Mouse (Mus musculus): ENCODE measurements at regions not wholly inside any gene's neighbourhood (a gene's known extent, or its start where the extent isn't known, plus 50 kb on each side); places are given as distances from the start of the nearest gene placed in this dataset.

- DNase-seq (ENCODE audit: low spot score in 2 of 2), result peak; percentile 46 to 82
These were observed 402.2 kb upstream of the Smim15 start for GRCm38 (mm10) chr13:107641926-107642657.

- DNase-seq (ENCODE audit: low spot score in 2 of 2), result no peak
These were observed 404.6 kb upstream of the Smim15 start for GRCm38 (mm10) chr13:107639620-107640019.

- DNase-seq (ENCODE audit: low spot score in 2 of 2), result no peak
These were observed 407.0 kb upstream of the Smim15 start for GRCm38 (mm10) chr13:107637269-107637668.

GRCm38 (mm10) chr13:107635114-107635513 is 409.1 kb upstream of the Smim15 start:
- no peak for DNase-seq (ENCODE audit: low spot score in 2 of 2)

- DNase-seq (ENCODE audit: low spot score in 2 of 2), result no peak
These were observed 417.2 kb upstream of the Smim15 start for GRCm38 (mm10) chr13:107627073-107627472.

- DNase-seq (ENCODE audit: low spot score in 2 of 2), result no peak
These were observed 417.6 kb upstream of the Smim15 start for GRCm38 (mm10) chr13:107626670-107627069.

GRCm38 (mm10) chr13:107621337-107621736 is 422.9 kb upstream of the Smim15 start:
- no peak for DNase-seq (ENCODE audit: low spot score in 2 of 2)

- no peak for DNase-seq (ENCODE audit: low spot score in 2 of 2)
These were observed 423.4 kb upstream of the Smim15 start for GRCm38 (mm10) chr13:107620887-107621286.

GRCm38 (mm10) chr13:107620210-107620609 is 424.0 kb upstream of the Smim15 start:
- DNase-seq (ENCODE audit: low spot score in 2 of 2), result no peak

- no peak for DNase-seq (ENCODE audit: low spot score in 2 of 2)
These were observed 424.8 kb upstream of the Smim15 start for GRCm38 (mm10) chr13:107619430-107619927.

GRCm38 (mm10) chr13:107618796-107619429 is 425.3 kb upstream of the Smim15 start:
- no peak for DNase-seq (ENCODE audit: low spot score in 2 of 2)

- no peak for DNase-seq (ENCODE audit: low spot score in 2 of 2)
These were observed 425.9 kb upstream of the Smim15 start for GRCm38 (mm10) chr13:107618369-107618771.

GRCm38 (mm10) chr13:107617582-107617981 is 426.7 kb upstream of the Smim15 start:
- no peak for DNase-seq (ENCODE audit: low spot score in 2 of 2)

- DNase-seq (ENCODE audit: low spot score in 2 of 2), result no peak
These were observed 427.5 kb upstream of the Smim15 start for GRCm38 (mm10) chr13:107616775-107617174.

- no peak for DNase-seq (ENCODE audit: low spot score in 2 of 2)
These were observed 435.2 kb upstream of the Smim15 start for GRCm38 (mm10) chr13:107608996-107609503.

- DNase-seq (ENCODE audit: low spot score in 2 of 2), result no peak
These were observed 437.0 kb upstream of the Smim15 start for GRCm38 (mm10) chr13:107607294-107607693.

- DNase-seq (ENCODE audit: low spot score in 2 of 2), result no peak
These were observed 442.1 kb upstream of the Smim15 start for GRCm38 (mm10) chr13:107602149-107602548.

GRCm38 (mm10) chr13:107601132-107601439 is 443.2 kb upstream of the Smim15 start:
- no peak for DNase-seq (ENCODE audit: low spot score in 2 of 2)

GRCm38 (mm10) chr13:107600331-107601131 is 443.7 kb upstream of the Smim15 start:
- DNase-seq (ENCODE audit: low spot score in 2 of 2), result no peak

- DNase-seq (ENCODE audit: low spot score in 2 of 2), result no peak
These were observed 445.1 kb upstream of the Smim15 start for GRCm38 (mm10) chr13:107599094-107599644.

GRCm38 (mm10) chr13:107598391-107598790 is 445.9 kb upstream of the Smim15 start:
- DNase-seq (ENCODE audit: low spot score in 2 of 2), result no peak
